ENCODE assay signal across 8 mouse cellular contexts in genomic region chr5:120578504-120579081, GRCm38 (mm10). TPM values are rescaled to one million over a fixed set of nuclear protein-coding genes. Genes with fewer than 3 reads are reported as not detected.
DNase-seq lines count a peak whose midpoint lies in the region; ATAC-seq and TF ChIP-seq lines count a peak whose summit lies in the region.

No protein-coding gene starts in this region.

- 71% methylated on average over 12 of the region's 12 CpGs for WGBS in forebrain, embryonic 12.5 days
- 53% methylated on average over 12 of the region's 12 CpGs for WGBS in forebrain, postnatal 0 days
- WGBS in heart, embryonic 11.5 days (ENCODE audit: insufficient replicate concordance), result 49% methylated on average over 12 of the region's 12 CpGs

- DNase-seq in forebrain, postnatal 0 days, result no peak
- DNase-seq in kidney, adult 9 months, result peak; percentile 71
- DNase-seq in lung, postnatal 14 days, result peak; percentile 67
- DNase-seq in splenic B cell, adult 2 months (ENCODE audit: low read depth, low spot score), result peak; percentile 57
- no peak for DNase-seq in left cerebral cortex, postnatal 25 days (ENCODE audit: low spot score in 2 of 2)

- ATAC-seq in forebrain, embryonic 12.5 days (ENCODE audit: low FRiP score), result no peak
- ATAC-seq in forebrain, postnatal 0 days, result no peak
- ATAC-seq in common myeloid progenitor, adult 5-6 weeks (replicated peaks; ENCODE audit: low read depth, poor library complexity, severe bottlenecking), result peak; percentile 76
- peak; percentile 33; the same call in 1 of the 2 replicates for ATAC-seq in heart, embryonic 11.5 days (replicated peaks; ENCODE audit: insufficient number of reproducible peaks, low FRiP score, low TSS enrichment)

- no peak overlapping the region for H3K9ac ChIP-seq in forebrain, embryonic 12.5 days
- H3K9ac ChIP-seq in forebrain, postnatal 0 days, result no peak overlapping the region
- H3K9ac ChIP-seq in heart, embryonic 11.5 days (ENCODE audit: low read depth, low read length), result no peak overlapping the region

- intact Hi-C loops in left cerebral cortex, postnatal 25 days (cut with DNase I), result no loop called here

- no peak overlapping the region for H3K4me2 ChIP-seq in forebrain, embryonic 12.5 days
- H3K4me2 ChIP-seq in forebrain, postnatal 0 days (ENCODE audit: low read depth), result no peak overlapping the region
- no peak overlapping the region for H3K4me2 ChIP-seq in heart, embryonic 11.5 days

- H3K27ac ChIP-seq in forebrain, embryonic 12.5 days, result peak overlapping the region; percentile 53
- H3K27ac ChIP-seq in forebrain, postnatal 0 days (ENCODE audit: low read depth, low read length), result no peak overlapping the region
- peak overlapping the region; percentile 46; the same call in 1 of the 2 replicates for H3K27ac ChIP-seq in heart, embryonic 11.5 days (ENCODE audit: low read depth, low read length)

- peaks cover 30% of the 10 kb centered on the region for H3K4me1 ChIP-seq in forebrain, embryonic 12.5 days
- no peaks in the 10 kb centered on the region for H3K4me1 ChIP-seq in forebrain, postnatal 0 days (ENCODE audit: insufficient read depth)
- peaks cover 29% of the 10 kb centered on the region for H3K4me1 ChIP-seq in heart, embryonic 11.5 days (ENCODE audit: control insufficient read depth, insufficient read depth, low read length)

- no peaks in the 10 kb centered on the region for H3K27me3 ChIP-seq in forebrain, embryonic 12.5 days
- H3K27me3 ChIP-seq in forebrain, postnatal 0 days (ENCODE audit: insufficient read depth, low read length), result no peaks in the 10 kb centered on the region
- H3K27me3 ChIP-seq in heart, embryonic 11.5 days (ENCODE audit: control insufficient read depth, insufficient read depth, low read length), result no peaks in the 10 kb centered on the region
- no peaks in the 10 kb centered on the region for H3K27me3 ChIP-seq in splenic B cell, adult 2 months (ENCODE audit: control insufficient read depth, insufficient read depth, low read length, poor library complexity, severe bottlenecking)

- no peak overlapping the region for H3K4me3 ChIP-seq in forebrain, embryonic 12.5 days (replicated peaks)
- H3K4me3 ChIP-seq in forebrain, postnatal 0 days (ENCODE audit: low read depth, low read length), result no peak overlapping the region
- H3K4me3 ChIP-seq in heart, embryonic 11.5 days (ENCODE audit: low read depth, low read length), result no peak overlapping the region

- no peaks in the 10 kb centered on the region for H3K9me3 ChIP-seq in forebrain, embryonic 12.5 days
- H3K9me3 ChIP-seq in forebrain, postnatal 0 days (ENCODE audit: low read length), result no peaks in the 10 kb centered on the region
- H3K9me3 ChIP-seq in heart, embryonic 11.5 days (replicated peaks; ENCODE audit: control insufficient read depth, low read length), result no peaks in the 10 kb centered on the region

- no peak for TF ChIP-seq CTCF in forebrain, postnatal 0 days (IDR thresholded peaks at IDR 0.05; ENCODE audit: low read depth)

- peaks cover 16% of the 10 kb centered on the region for H3K36me3 ChIP-seq in forebrain, embryonic 12.5 days (replicated peaks)
- peaks cover 16% of the 10 kb centered on the region; the same call in 1 of the 2 replicates for H3K36me3 ChIP-seq in forebrain, postnatal 0 days (ENCODE audit: insufficient read depth)
- peaks cover 4% of the 10 kb centered on the region; the same call in 1 of the 2 replicates for H3K36me3 ChIP-seq in heart, embryonic 11.5 days (ENCODE audit: control insufficient read depth, insufficient read depth, low read length)
- no peaks in the 10 kb centered on the region for H3K36me3 ChIP-seq in splenic B cell, adult 2 months (ENCODE audit: control insufficient read depth, insufficient read depth, low read length, poor library complexity, severe bottlenecking)

RNA-seq across cellular contexts. Expression of gene Tpcn1, which starts 9.9 kb away (rescaled TPM):
- polyA plus RNA-seq in forebrain, embryonic 12.5 days (2016; fragmentation: Nextera tagmentation; extraction: Ambion mirVana), result 11.8 and 15.1 TPM in 2 replicates
- 10.0 and 14.3 TPM in 2 replicates for total RNA-seq in forebrain, postnatal 0 days (2014; rRNA removed)
- 7.9 and 11.1 TPM in 2 replicates for polyA plus RNA-seq in forebrain, postnatal 0 days (2015; fragmentation: Nextera tagmentation; extraction: Ambion mirVana)
- 15.2 and 18.1 TPM in 2 replicates for total RNA-seq in common myeloid progenitor, adult 5-6 weeks (2017)
- polyA plus RNA-seq in heart, embryonic 11.5 days (2014; fragmentation: Nextera tagmentation; extraction: Ambion mirVana), result 18.1 and 19.1 TPM in 2 replicates
- 10 to 100 TPM; 33.9 to 39.4 TPM for total RNA-seq in left cerebral cortex, postnatal 25 days (2021)

RNA-seq across cellular contexts. Expression of gene Iqcd, which starts 10.2 kb away (rescaled TPM):
- 1.3 and 1.4 TPM in 2 replicates for polyA plus RNA-seq in forebrain, embryonic 12.5 days (2016; fragmentation: Nextera tagmentation; extraction: Ambion mirVana)
- total RNA-seq in forebrain, postnatal 0 days (2014; rRNA removed), result 1.4 and 2.0 TPM in 2 replicates
- polyA plus RNA-seq in forebrain, postnatal 0 days (2015; fragmentation: Nextera tagmentation; extraction: Ambion mirVana), result 1.4 and 1.8 TPM in 2 replicates
- total RNA-seq in common myeloid progenitor, adult 5-6 weeks (2017), result 0.96 and 0.97 TPM in 2 replicates
- polyA plus RNA-seq in heart, embryonic 11.5 days (2014; fragmentation: Nextera tagmentation; extraction: Ambion mirVana), result 0.18 and 0.54 TPM in 2 replicates
- total RNA-seq in left cerebral cortex, postnatal 25 days (2021), result under 1 TPM; 0.32 to 0.48 TPM

RNA-seq across cellular contexts. Expression of gene Rita1, which starts 33.8 kb away (rescaled TPM):
- 13.6 and 16.6 TPM in 2 replicates for polyA plus RNA-seq in forebrain, embryonic 12.5 days (2016; fragmentation: Nextera tagmentation; extraction: Ambion mirVana)
- 24.1 and 36.5 TPM in 2 replicates for total RNA-seq in forebrain, postnatal 0 days (2014; rRNA removed)
- 28.6 and 31.8 TPM in 2 replicates for polyA plus RNA-seq in forebrain, postnatal 0 days (2015; fragmentation: Nextera tagmentation; extraction: Ambion mirVana)
- 3.8 and 13.1 TPM in 2 replicates for total RNA-seq in common myeloid progenitor, adult 5-6 weeks (2017)
- polyA plus RNA-seq in heart, embryonic 11.5 days (2014; fragmentation: Nextera tagmentation; extraction: Ambion mirVana), result 5.6 and 7.9 TPM in 2 replicates
- total RNA-seq in left cerebral cortex, postnatal 25 days (2021), result 10 to 100 TPM; 31.4 to 32.6 TPM

RNA-seq across cellular contexts. Expression of gene Ddx54, which starts 33.9 kb away (rescaled TPM):
- 50.7 and 52.6 TPM in 2 replicates for polyA plus RNA-seq in forebrain, embryonic 12.5 days (2016; fragmentation: Nextera tagmentation; extraction: Ambion mirVana)
- total RNA-seq in forebrain, postnatal 0 days (2014; rRNA removed), result 43.9 and 46.0 TPM in 2 replicates
- polyA plus RNA-seq in forebrain, postnatal 0 days (2015; fragmentation: Nextera tagmentation; extraction: Ambion mirVana), result 35.5 and 40.0 TPM in 2 replicates
- 36.0 and 41.7 TPM in 2 replicates for total RNA-seq in common myeloid progenitor, adult 5-6 weeks (2017)
- 22.2 and 23.5 TPM in 2 replicates for polyA plus RNA-seq in heart, embryonic 11.5 days (2014; fragmentation: Nextera tagmentation; extraction: Ambion mirVana)
- 10 to 100 TPM; 38.7 to 39.6 TPM for total RNA-seq in left cerebral cortex, postnatal 25 days (2021)

RNA-seq across cellular contexts. Expression of gene Cfap73, which starts 55.4 kb away (rescaled TPM):
- 0.28 TPM in 1 of 2 replicates, not detected in the other for polyA plus RNA-seq in forebrain, embryonic 12.5 days (2016; fragmentation: Nextera tagmentation; extraction: Ambion mirVana)
- 1.9 and 2.1 TPM in 2 replicates for total RNA-seq in forebrain, postnatal 0 days (2014; rRNA removed)
- polyA plus RNA-seq in forebrain, postnatal 0 days (2015; fragmentation: Nextera tagmentation; extraction: Ambion mirVana), result 0.68 and 1.2 TPM in 2 replicates
- total RNA-seq in common myeloid progenitor, adult 5-6 weeks (2017), result not detected in 2 replicates
- not detected in 2 replicates for polyA plus RNA-seq in heart, embryonic 11.5 days (2014; fragmentation: Nextera tagmentation; extraction: Ambion mirVana)
- not detected for total RNA-seq in left cerebral cortex, postnatal 25 days (2021)

Comparison
In these comparisons a context has a peak if more than half of its experiments do, and no peak if none do; other contexts are left out.
1. ATAC-seq: peak in common myeloid progenitor, adult 5-6 weeks (single experiment) and heart, embryonic 11.5 days (single experiment); none in forebrain, embryonic 12.5 days (single experiment) and forebrain, postnatal 0 days (single experiment).
2. DNase-seq: peak in kidney, adult 9 months (single experiment), lung, postnatal 14 days (single experiment) and splenic B cell, adult 2 months (single experiment); none in forebrain, postnatal 0 days (single experiment) and left cerebral cortex, postnatal 25 days (0 of 2).